Mouse (Mus musculus) C2C12 (cell line): Measurements from ENCODE around the gene Plekhg3. TPM values are rescaled to one million over a fixed set of nuclear protein-coding genes. Genes with fewer than 3 reads are reported as not detected.

ENCODE experiments used
- H3K27me3 ChIP-seq: one replicate; pipeline ENCODE4 v1.6.1; 2011; ENCODE audit not compliant: control insufficient read depth, insufficient read depth, insufficient read length
- H3K36me3 ChIP-seq: one replicate; pipeline ENCODE4 v1.6.1; 2011; ENCODE audit not compliant: control insufficient read depth, insufficient read depth
- H3K4me3 ChIP-seq: one replicate; pipeline ENCODE4 v1.5.1; 2011; ENCODE audit warnings: mild to moderate bottlenecking, control low read depth; ENCODE audit not compliant: poor library complexity, insufficient read depth, severe bottlenecking
- H3K79me2 ChIP-seq: one replicate; pipeline ENCODE4 v1.6.1; 2011; ENCODE audit not compliant: control insufficient read depth, insufficient read depth
- H3K79me3 ChIP-seq: one replicate; pipeline ENCODE4 v1.6.1; 2011; ENCODE audit warnings: low read depth, control low read depth
- H3ac ChIP-seq: one replicate; pipeline ENCODE3; 2011; ENCODE audit warnings: low read depth; ENCODE audit not compliant: control insufficient read depth, insufficient read length
- CEBPB ChIP-seq: IDR thresholded peaks from one replicate; pipeline ENCODE4 v1.6.1; 2011; ENCODE audit warnings: low read depth, mild to moderate bottlenecking, control low read depth, moderate library complexity
- CTCF ChIP-seq: IDR thresholded peaks from one replicate; pipeline ENCODE4 v1.5.1; 2011; ENCODE audit not compliant: control insufficient read depth, insufficient read depth, insufficient read length
- FOSL1 ChIP-seq: IDR thresholded peaks from one replicate; pipeline ENCODE4 v1.8.0; 2011; ENCODE audit warnings: mild to moderate bottlenecking, low read length; ENCODE audit not compliant: poor library complexity, insufficient read depth, severe bottlenecking
- MAX ChIP-seq: IDR thresholded peaks from one replicate; pipeline ENCODE4 v1.6.1; 2011; ENCODE audit warnings: mild to moderate bottlenecking, control low read depth
- MYOD1 ChIP-seq: IDR thresholded peaks from one replicate; pipeline ENCODE4 v1.6.1; 2011; ENCODE audit warnings: low read depth; ENCODE audit not compliant: control insufficient read depth, insufficient read length
- MYOG ChIP-seq: IDR thresholded peaks from one replicate; pipeline ENCODE4 v1.6.1; 2011; ENCODE audit not compliant: control insufficient read depth, insufficient read length; ENCODE audit errors: extremely low read depth
- USF1 ChIP-seq: IDR thresholded peaks from one replicate; pipeline ENCODE4 v1.6.1; 2011; ENCODE audit warnings: low read depth, mild to moderate bottlenecking, control low read depth, moderate library complexity
- polyA plus RNA-seq: library from polyadenylated mRNA; unstranded; fragments of >200 nt; fragmentation: generic; extraction: Trizol; gene quantifications from one replicate; pipeline ENCODE4 v1.2.1, GENCODE M21; 2012; ENCODE audit warnings: missing spikeins

Gene Plekhg3
- polyA plus RNA-seq, 1 experiment = 9.3 TPM

- no peaks in the 10 kb centered on the region for H3K79me2 ChIP-seq
- H3K79me3 ChIP-seq = no peaks in the 10 kb centered on the region
- H3K4me3 ChIP-seq = no peak overlapping the region
- H3K27me3 ChIP-seq = no peaks in the 10 kb centered on the region
- TF ChIP-seq FOSL1 = no peak
- no peak for TF ChIP-seq MYOD1
- TF ChIP-seq MYOG = no peak
- no peak for TF ChIP-seq USF1
- TF ChIP-seq CEBPB = no peak
- no peak for TF ChIP-seq MAX
- no peak for TF ChIP-seq CTCF
- no peak overlapping the region for H3ac ChIP-seq
- H3K36me3 ChIP-seq = no peaks in the 10 kb centered on the region
Observed at GRCm38 (mm10) chr12:76585028-76585427, 54.3 kb downstream of the Plekhg3 start.

- Histone ChIP-seq H3K79me3 (no peaks in the 10 kb centered on the region), H3K27me3 (no peaks in the 10 kb centered on the region), H3K4me3 (no peak overlapping the region), H3K79me2 (no peaks in the 10 kb centered on the region), H3ac (no peak overlapping the region), H3K36me3 (no peaks in the 10 kb centered on the region)
- TF ChIP-seq USF1 (no peak), FOSL1 (no peak), MYOG (no peak), CEBPB (no peak), CTCF (no peak), MYOD1 (no peak), MAX (no peak)
Observed at GRCm38 (mm10) chr12:76587357-76587756, 56.7 kb downstream of the Plekhg3 start.

DNA sequence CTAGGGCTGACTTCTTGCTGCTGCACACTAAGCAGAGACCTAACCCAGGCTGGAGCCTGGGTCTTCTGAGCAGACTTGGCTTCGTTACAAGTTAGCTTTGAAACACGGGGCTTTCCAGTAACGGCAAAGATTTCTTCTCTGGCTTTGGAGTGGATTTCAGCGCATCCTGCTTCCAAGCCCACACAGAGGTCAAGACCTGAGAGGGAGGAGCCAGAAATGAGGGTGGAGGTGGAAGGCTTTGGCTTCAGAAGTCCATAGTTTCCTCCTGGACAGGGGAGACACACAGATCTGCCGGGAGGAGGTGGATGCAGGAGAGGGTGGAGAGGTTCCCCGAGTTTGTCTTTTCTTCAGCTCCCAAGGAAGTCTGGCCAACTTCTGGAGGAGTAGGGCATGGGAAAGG, 58.8 kb downstream of the Plekhg3 start:
- Histone ChIP-seq H3K27me3 (no peaks in the 10 kb centered on the region), H3K4me3 (no peak overlapping the region), H3K79me2 (no peaks in the 10 kb centered on the region), H3K36me3 (no peaks in the 10 kb centered on the region), H3ac (no peak overlapping the region), H3K79me3 (no peaks in the 10 kb centered on the region)
- TF ChIP-seq MYOG (no peak), CTCF (no peak), CEBPB (no peak), MAX (no peak), FOSL1 (no peak)

GRCm38 (mm10) chr12:76591037-76591436, 60.3 kb downstream of the Plekhg3 start:
- no peaks in the 10 kb centered on the region for H3K79me2 ChIP-seq
- no peak for TF ChIP-seq USF1
- TF ChIP-seq MYOG = no peak
- TF ChIP-seq FOSL1 = no peak
- no peak for TF ChIP-seq MAX
- TF ChIP-seq CTCF = no peak
- TF ChIP-seq CEBPB = no peak
- no peak for TF ChIP-seq MYOD1
- no peaks in the 10 kb centered on the region for H3K79me3 ChIP-seq
- H3K36me3 ChIP-seq = no peaks in the 10 kb centered on the region
- H3K27me3 ChIP-seq = no peaks in the 10 kb centered on the region
- no peak overlapping the region for H3ac ChIP-seq
- H3K4me3 ChIP-seq = no peak overlapping the region

DNA sequence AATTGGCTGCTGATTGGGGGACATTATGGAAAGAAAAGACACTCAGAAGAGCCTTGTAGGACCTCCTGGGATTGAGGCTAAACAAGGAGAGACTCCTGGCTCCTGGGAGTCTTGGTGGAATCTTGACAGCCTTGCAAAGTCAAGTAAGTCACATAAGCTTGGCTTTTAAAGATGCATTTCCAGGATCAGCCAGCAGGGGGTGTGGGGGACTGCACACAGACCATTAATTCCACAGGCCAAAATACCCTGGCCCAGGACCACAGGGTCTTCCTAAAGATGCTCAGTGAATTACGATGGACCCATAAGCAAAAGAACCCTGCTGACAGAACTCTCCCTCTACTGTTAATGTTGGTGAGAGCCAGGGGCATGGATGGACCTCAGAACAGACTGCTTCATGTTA, 61.5 kb downstream of the Plekhg3 start:
- Histone ChIP-seq H3K36me3 (no peaks in the 10 kb centered on the region), H3K79me3 (no peaks in the 10 kb centered on the region)
- no peak for TF ChIP-seq MYOG
- TF ChIP-seq MAX = no peak
- peak; percentile 33 for TF ChIP-seq CTCF
- no peak for TF ChIP-seq MYOD1

GRCm38 (mm10) chr12:76593254-76593653, 62.6 kb downstream of the Plekhg3 start:
- TF ChIP-seq CEBPB = no peak
- no peak for TF ChIP-seq CTCF
- TF ChIP-seq FOSL1 = no peak
- TF ChIP-seq MAX = no peak
- no peak for TF ChIP-seq USF1
- no peak for TF ChIP-seq MYOG
- no peak for TF ChIP-seq MYOD1
- Histone ChIP-seq H3K36me3 (no peaks in the 10 kb centered on the region), H3ac (no peak overlapping the region), H3K4me3 (no peak overlapping the region), H3K79me3 (no peaks in the 10 kb centered on the region), H3K79me2 (no peaks in the 10 kb centered on the region), H3K27me3 (no peaks in the 10 kb centered on the region)

More for the DNA sequence above, 61.5 kb downstream of the Plekhg3 start:
- no peaks in the 10 kb centered on the region for H3K27me3 ChIP-seq
- H3ac ChIP-seq = no peak overlapping the region
- no peaks in the 10 kb centered on the region for H3K79me2 ChIP-seq
- H3K4me3 ChIP-seq = no peak overlapping the region
